Comparison of ENCODE assay signal across 22 mouse cellular contexts in the genomic region with DNA sequence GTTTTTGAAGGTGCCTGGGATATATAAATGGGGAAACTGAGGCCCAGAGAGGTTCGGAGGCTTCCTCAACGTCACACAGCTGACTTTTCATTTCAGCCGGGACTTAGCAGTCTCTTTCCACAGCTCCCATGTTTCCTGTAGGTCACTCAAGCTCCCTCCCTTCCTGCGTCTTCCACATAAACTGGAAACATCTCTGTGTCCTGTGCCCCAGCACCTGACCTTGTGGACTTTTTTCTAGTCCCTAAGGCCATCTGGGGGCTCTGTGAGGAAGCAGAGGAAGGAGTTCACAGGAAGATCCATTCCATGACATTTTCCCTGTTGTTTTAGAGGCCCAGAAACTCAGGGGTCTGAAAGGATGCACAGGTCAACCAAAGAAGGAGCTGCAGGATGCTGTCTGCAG. TPM values are rescaled to one million over a fixed set of nuclear protein-coding genes. Genes with fewer than 3 reads are reported as not detected.
A peak's percentile ranks its signal among the peaks of the same experiment; 100 is the strongest.
DNase-seq lines count a peak whose midpoint lies in the region; ATAC-seq lines count a peak whose summit lies in the region.
"Had no signal": no experiment of that assay in that cellular context is flagged by ENCODE, and none has a peak within 500 bp of the region (broad histone marks: within the 10 kb centered on the region; RNA-seq: fewer than 3 reads in every experiment).

No protein-coding gene starts in this region.

- 70% methylated on average over 4 of the region's 4 CpGs for WGBS in heart, embryonic 16.5 days
- 65% methylated on average over 4 of the region's 4 CpGs for WGBS in kidney, embryonic 16.5 days
- WGBS in kidney, embryonic 14.5 days, result 77% methylated on average over 4 of the region's 4 CpGs
- 79% methylated on average over 4 of the region's 4 CpGs for WGBS in liver, embryonic 11.5 days

- no peaks in the 10 kb centered on the region for H3K36me3 ChIP-seq in heart, embryonic 16.5 days (ENCODE audit: control insufficient read depth, insufficient read depth)
- H3K36me3 ChIP-seq in kidney, embryonic 16.5 days (ENCODE audit: insufficient read depth, low read length), result no peaks in the 10 kb centered on the region
- no peaks in the 10 kb centered on the region for H3K36me3 ChIP-seq in kidney, embryonic 14.5 days (ENCODE audit: control insufficient read depth, insufficient read depth, low read length)
- H3K36me3 ChIP-seq in liver, embryonic 11.5 days (ENCODE audit: control insufficient read depth, insufficient read depth, low read length), result no peaks in the 10 kb centered on the region
- H3K36me3 ChIP-seq: lung, embryonic 15.5 days had no signal

- ATAC-seq in heart, embryonic 16.5 days (replicated peaks; ENCODE audit: extremely low read depth, insufficient read depth, low FRiP score), result peak; percentile 57; the same call in 1 of the 2 replicates
- 0 out of 2 replicates have a peak, but pooled peaks have one; percentile 24 for ATAC-seq in kidney, embryonic 16.5 days (ENCODE audit: low FRiP score, low TSS enrichment)
- no peak for ATAC-seq in kidney, embryonic 14.5 days (ENCODE audit: low FRiP score, low TSS enrichment)
- ATAC-seq in megakaryocyte-erythroid progenitor cell, adult 5-6 weeks (replicated peaks; ENCODE audit: low FRiP score, low TSS enrichment, poor library complexity, severe bottlenecking), result no peak
- no peak for ATAC-seq in liver, embryonic 11.5 days (replicated peaks; ENCODE audit: low FRiP score)
- ATAC-seq: forebrain, embryonic 13.5 days; inflammation-experienced regulatory T-cells, adult 6 months had no signal

- H3K4me1 ChIP-seq in heart, embryonic 16.5 days (ENCODE audit: control insufficient read depth, insufficient read depth, low read length), result peaks cover 6% of the 10 kb centered on the region
- peaks cover 9% of the 10 kb centered on the region for H3K4me1 ChIP-seq in kidney, embryonic 16.5 days (ENCODE audit: insufficient read depth, low read length)
- H3K4me1 ChIP-seq in kidney, embryonic 14.5 days (ENCODE audit: control insufficient read depth, insufficient read depth, low read length), result peaks cover 5% of the 10 kb centered on the region; the same call in 1 of the 2 replicates
- no peaks in the 10 kb centered on the region for H3K4me1 ChIP-seq in liver, embryonic 11.5 days (replicated peaks; ENCODE audit: control insufficient read depth, insufficient read depth, low read length)
- H3K4me1 ChIP-seq: megakaryocyte, embryonic 14.5 days had no signal

- peak; percentile 12 for DNase-seq in adrenal gland, adult 2 months
- DNase-seq in adrenal gland, postnatal 25 days, result no peak
- no peak for DNase-seq in heart, postnatal 14 days
- no peak for DNase-seq in liver, embryonic 11.5 days (ENCODE audit: low spot score)
- DNase-seq: cerebellum, adult 2 months; cerebellum, postnatal 25 days; gastrocnemius, adult 2 months; heart, postnatal 4 days; lung, postnatal 36 days; midbrain, embryonic 14.5 days; right cerebral cortex, postnatal 14 days had no signal

- no peak overlapping the region for H3K4me2 ChIP-seq in heart, embryonic 16.5 days (ENCODE audit: low read depth, low read length)
- H3K4me2 ChIP-seq in kidney, embryonic 16.5 days (replicated peaks; ENCODE audit: low read depth, low read length), result no peak overlapping the region
- no peak overlapping the region for H3K4me2 ChIP-seq in kidney, embryonic 14.5 days (replicated peaks; ENCODE audit: low read depth, low read length)
- H3K4me2 ChIP-seq in liver, embryonic 11.5 days, result no peak overlapping the region
- H3K4me2 ChIP-seq: forebrain, embryonic 13.5 days; hindbrain, embryonic 14.5 days; lung, embryonic 15.5 days had no signal

- H3K9me3 ChIP-seq in heart, embryonic 16.5 days (replicated peaks; ENCODE audit: control insufficient read depth, low read length), result no peaks in the 10 kb centered on the region
- peaks cover 3% of the 10 kb centered on the region; the same call in 1 of the 2 replicates for H3K9me3 ChIP-seq in kidney, embryonic 16.5 days (ENCODE audit: low read length)
- no peaks in the 10 kb centered on the region for H3K9me3 ChIP-seq in kidney, embryonic 14.5 days (ENCODE audit: control insufficient read depth, low read length)
- no peaks in the 10 kb centered on the region for H3K9me3 ChIP-seq in liver, embryonic 11.5 days (ENCODE audit: control insufficient read depth, low read length)
- H3K9me3 ChIP-seq: lung, embryonic 15.5 days had no signal

- no peaks in the 10 kb centered on the region for H3K27me3 ChIP-seq in heart, embryonic 16.5 days (ENCODE audit: control insufficient read depth, insufficient read depth, low read length)
- no peaks in the 10 kb centered on the region for H3K27me3 ChIP-seq in kidney, embryonic 16.5 days (ENCODE audit: insufficient read depth, low read length)
- no peaks in the 10 kb centered on the region for H3K27me3 ChIP-seq in kidney, embryonic 14.5 days (ENCODE audit: control insufficient read depth, insufficient read depth, low read length)
- H3K27me3 ChIP-seq in liver, embryonic 11.5 days (replicated peaks; ENCODE audit: control insufficient read depth, insufficient read depth, low read length), result no peaks in the 10 kb centered on the region
- H3K27me3 ChIP-seq: lung, embryonic 15.5 days; megakaryocyte, embryonic 14.5 days had no signal

- intact Hi-C loops in heart, postnatal 14 days (cut with DNase I), result no loop called here

- H3K27ac ChIP-seq in heart, embryonic 16.5 days (ENCODE audit: low read length), result no peak overlapping the region; the same call in 1 of the 2 replicates
- H3K27ac ChIP-seq in kidney, embryonic 16.5 days (ENCODE audit: low read length), result no peak overlapping the region
- no peak overlapping the region for H3K27ac ChIP-seq in kidney, embryonic 14.5 days (ENCODE audit: low read depth, low read length)
- H3K27ac ChIP-seq in liver, embryonic 11.5 days (ENCODE audit: low read depth, low read length), result no peak overlapping the region
- H3K27ac ChIP-seq: forebrain, embryonic 13.5 days; gastrocnemius, adult 2 months; hindbrain, embryonic 14.5 days; left cerebral cortex, adult 2 months; liver, embryonic 14.5 days; lung, embryonic 15.5 days had no signal

- H3K9ac ChIP-seq in heart, embryonic 16.5 days (ENCODE audit: low read length), result no peak overlapping the region
- no peak overlapping the region for H3K9ac ChIP-seq in kidney, embryonic 16.5 days (replicated peaks; ENCODE audit: low read length)
- H3K9ac ChIP-seq in kidney, embryonic 14.5 days (ENCODE audit: low read depth, low read length), result no peak overlapping the region
- H3K9ac ChIP-seq in liver, embryonic 11.5 days (ENCODE audit: low read depth, low read length), result no peak overlapping the region
- H3K9ac ChIP-seq: forebrain, embryonic 13.5 days; hindbrain, embryonic 14.5 days; liver, embryonic 14.5 days; lung, embryonic 15.5 days had no signal

- no peak overlapping the region for H3K4me3 ChIP-seq in heart, embryonic 16.5 days (ENCODE audit: low read length)
- H3K4me3 ChIP-seq in kidney, embryonic 16.5 days (ENCODE audit: low read length), result no peak overlapping the region
- H3K4me3 ChIP-seq in kidney, embryonic 14.5 days (ENCODE audit: low read length), result no peak overlapping the region
- H3K4me3 ChIP-seq in liver, embryonic 11.5 days (ENCODE audit: low read depth, low read length), result no peak overlapping the region
- H3K4me3 ChIP-seq: forebrain, embryonic 13.5 days; gastrocnemius, adult 2 months; left cerebral cortex, adult 2 months; lung, embryonic 15.5 days had no signal

RNA-seq across cellular contexts. Expression of gene Ccdc60, which starts 16.8 kb away (rescaled TPM):
- not detected for total RNA-seq in adrenal gland, adult 2 months (2021)
- polyA plus RNA-seq in adrenal gland, adult 2 months (2012; rRNA removed), result not detected in 2 replicates
- not detected in 2 replicates for total RNA-seq in adrenal gland, postnatal 25 days (2021)
- polyA plus RNA-seq in heart, embryonic 16.5 days (2015; fragmentation: Nextera tagmentation; extraction: Ambion mirVana), result 0.35 and 0.44 TPM in 2 replicates
- not detected for total RNA-seq in heart, postnatal 14 days (2021)
- 0.55 and 0.81 TPM in 2 replicates for polyA plus RNA-seq in kidney, embryonic 16.5 days (2015; fragmentation: Nextera tagmentation; extraction: Ambion mirVana)
- polyA plus RNA-seq in kidney, embryonic 14.5 days (2014; fragmentation: Nextera tagmentation; extraction: Ambion mirVana), result 0.47 and 0.55 TPM in 2 replicates
- total RNA-seq in megakaryocyte-erythroid progenitor cell, adult 5-6 weeks (2014; fragmentation: Nextera tagmentation), result not detected in 2 replicates
- total RNA-seq in megakaryocyte-erythroid progenitor cell, adult 5-6 weeks (2017), result 0.34 TPM in 1 of 2 replicates, not detected in the other
- 0.25 and 0.31 TPM in 2 replicates for polyA plus RNA-seq in liver, embryonic 11.5 days (2014; fragmentation: Nextera tagmentation; extraction: Ambion mirVana)
- total RNA-seq: gastrocnemius, adult 2 months had no signal

Comparison
In these comparisons a context has a peak if more than half of its experiments do, and no peak if none do; other contexts are left out.
1. ATAC-seq: peak in heart, embryonic 16.5 days (single experiment) and kidney, embryonic 16.5 days (single experiment); none in kidney, embryonic 14.5 days (single experiment), megakaryocyte-erythroid progenitor cell, adult 5-6 weeks (single experiment) and liver, embryonic 11.5 days (single experiment).